Mouse (Mus musculus): Measurements from ENCODE around the gene Frmd4a. TPM values are rescaled to one million over a fixed set of nuclear protein-coding genes. Genes with fewer than 3 reads are reported as not detected.

The Frmd4a gene
- total RNA-seq, 2 experiments from 2014 or later: 79.2 to 169 TPM

DNA sequence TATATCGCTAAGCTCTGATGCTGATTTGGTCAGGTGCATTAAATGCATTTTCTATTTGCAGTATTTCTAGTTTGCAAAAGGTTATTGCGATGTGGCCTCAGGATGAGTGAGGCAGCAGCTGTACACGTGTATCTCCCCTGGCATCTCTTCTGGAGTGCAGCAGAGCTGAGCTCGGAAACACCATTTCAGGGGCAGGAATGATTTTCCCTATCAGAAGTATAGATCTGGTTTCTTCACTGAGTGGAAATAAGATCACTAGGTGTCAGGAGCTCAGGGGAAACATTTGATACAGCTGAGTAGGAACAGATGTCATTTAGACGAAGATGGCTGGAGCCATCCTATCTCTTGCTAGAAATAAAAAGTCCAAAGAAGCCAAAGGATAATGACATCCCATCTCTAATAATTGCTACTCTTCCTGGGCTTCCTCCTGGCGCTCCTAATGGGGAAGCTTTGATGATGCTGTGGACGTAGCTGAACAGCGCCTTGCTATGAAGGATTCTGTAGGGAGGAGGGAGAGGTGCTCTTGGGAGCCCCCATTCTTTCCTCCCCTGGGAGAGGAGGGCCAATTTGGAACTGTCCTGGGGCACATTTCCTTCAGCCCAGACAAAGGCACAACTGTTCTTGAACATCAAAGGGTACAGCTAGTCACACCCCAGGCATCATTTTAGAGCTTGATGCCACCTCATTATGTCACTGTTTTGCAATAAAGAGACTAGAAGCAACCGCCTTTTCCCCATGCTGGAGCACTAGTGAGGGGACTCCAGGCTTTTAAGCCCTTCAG lies 102.4 kb downstream of the Frmd4a start:
- no peak for ATAC-seq (replicated peaks; ENCODE audit: low FRiP score, poor library complexity, severe bottlenecking)

- no peak for ATAC-seq (replicated peaks; ENCODE audit: low FRiP score, poor library complexity, severe bottlenecking)
Measured at GRCm38 (mm10) chr2:4131216-4131615, 113.7 kb downstream of the Frmd4a start.

DNA sequence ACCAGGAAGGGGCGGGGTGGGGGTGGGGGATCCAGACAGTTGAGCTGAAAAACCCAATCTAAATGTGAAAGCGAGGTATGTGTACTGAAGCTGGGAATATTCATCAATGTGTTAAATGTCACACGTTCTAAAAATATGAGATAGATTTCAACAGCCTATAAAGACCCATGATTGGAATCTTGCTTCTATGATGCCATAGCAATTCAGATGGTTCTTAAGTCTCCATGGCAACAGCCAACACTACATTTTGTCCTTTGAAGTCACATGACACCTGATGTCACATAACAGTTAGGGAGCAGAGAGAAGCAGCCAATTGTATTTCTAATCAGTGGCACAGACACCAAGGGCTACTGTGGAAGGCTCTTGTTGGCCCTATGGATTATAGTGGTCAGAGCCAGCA lies 120.0 kb downstream of the Frmd4a start:
- ATAC-seq (replicated peaks; ENCODE audit: low FRiP score, poor library complexity, severe bottlenecking): no peak

DNA sequence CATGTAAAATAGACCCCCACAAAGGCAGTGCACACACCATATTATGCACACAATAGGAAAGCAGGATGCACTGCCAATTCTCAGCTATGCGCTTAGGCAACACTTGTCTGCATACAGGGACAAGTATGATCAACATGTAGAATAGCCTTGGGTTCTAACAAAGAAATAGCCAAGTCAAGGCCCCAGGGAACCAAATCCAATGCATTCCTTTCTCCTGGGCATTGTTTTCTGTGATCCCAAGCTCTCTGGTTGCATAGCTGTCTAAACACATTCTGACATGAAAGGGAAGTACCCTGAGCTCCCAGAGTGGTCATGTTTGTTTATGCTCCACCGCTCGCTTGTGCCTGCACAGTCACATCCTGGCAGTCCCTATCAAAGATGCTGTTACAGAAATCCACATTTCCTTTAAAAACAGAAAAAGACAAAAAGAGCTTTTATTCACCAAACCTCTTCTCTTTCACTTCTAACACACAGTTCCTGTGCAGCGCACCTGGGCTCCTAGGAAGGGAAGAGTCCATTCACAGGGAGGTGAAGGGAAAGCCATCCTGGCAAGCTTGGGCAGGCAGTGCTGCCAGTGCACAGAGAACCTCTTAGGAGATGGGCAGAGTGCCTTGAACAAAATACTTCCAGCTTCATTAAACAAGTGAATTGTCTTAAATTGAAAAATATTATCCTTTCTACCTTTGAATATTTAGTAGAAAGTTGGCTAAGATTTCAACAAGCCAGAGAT lies 124.9 kb downstream of the Frmd4a start:
- ATAC-seq (replicated peaks; ENCODE audit: low FRiP score, poor library complexity, severe bottlenecking): no peak

DNA sequence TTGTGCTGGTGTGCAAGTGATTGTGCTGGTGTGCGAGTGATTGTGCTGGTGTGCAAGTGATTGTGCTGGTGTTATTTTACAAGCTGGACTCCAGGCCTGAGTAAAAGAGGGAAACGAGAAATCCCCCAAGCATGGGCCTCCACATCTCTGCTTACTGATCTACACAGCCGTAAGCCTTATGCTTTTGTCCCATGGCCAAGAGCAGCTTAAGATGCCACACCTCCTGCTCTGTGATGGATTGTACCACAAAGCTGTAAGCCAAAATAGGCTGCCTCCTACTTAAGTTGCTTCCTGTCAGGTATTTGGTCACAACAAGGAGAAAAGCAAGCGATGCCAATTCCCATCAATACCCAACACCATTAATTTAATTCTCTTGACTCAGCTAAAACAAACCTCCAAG lies 126.9 kb downstream of the Frmd4a start:
- no peak for ATAC-seq (replicated peaks; ENCODE audit: low FRiP score, poor library complexity, severe bottlenecking)

GRCm38 (mm10) chr2:4152521-4153040 lies 135.1 kb downstream of the Frmd4a start:
- no peak for ATAC-seq (replicated peaks; ENCODE audit: low FRiP score, poor library complexity, severe bottlenecking)

DNA sequence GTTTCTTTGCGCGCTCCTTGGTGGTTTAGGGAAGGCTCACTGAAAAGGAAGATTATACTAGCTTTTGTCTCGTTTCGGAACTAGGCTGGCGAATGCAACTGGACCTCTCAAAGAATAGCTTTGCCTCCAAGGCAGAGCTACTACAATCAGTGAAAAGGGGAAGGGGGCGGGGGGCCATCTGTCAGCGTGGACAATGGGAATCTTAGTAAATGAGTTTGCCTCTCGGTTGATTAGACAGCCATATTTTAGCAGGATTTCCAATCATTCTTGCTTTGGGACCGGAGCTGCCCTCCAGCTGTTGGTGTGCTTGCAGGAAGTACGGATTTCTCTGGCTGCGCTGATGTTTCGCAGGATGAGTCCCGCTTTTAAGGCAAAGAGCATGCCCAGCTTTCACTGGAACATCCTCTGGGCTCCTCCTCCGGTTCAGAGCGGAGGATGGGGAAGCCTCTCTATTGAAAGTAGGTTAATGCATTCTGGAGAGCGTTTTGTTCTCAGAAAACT lies 135.7 kb downstream of the Frmd4a start:
- ATAC-seq (replicated peaks; ENCODE audit: low FRiP score, poor library complexity, severe bottlenecking): no peak

- no peak for ATAC-seq (replicated peaks; ENCODE audit: low FRiP score, poor library complexity, severe bottlenecking)
Measured at GRCm38 (mm10) chr2:4154036-4154653, 136.6 kb downstream of the Frmd4a start.

DNA sequence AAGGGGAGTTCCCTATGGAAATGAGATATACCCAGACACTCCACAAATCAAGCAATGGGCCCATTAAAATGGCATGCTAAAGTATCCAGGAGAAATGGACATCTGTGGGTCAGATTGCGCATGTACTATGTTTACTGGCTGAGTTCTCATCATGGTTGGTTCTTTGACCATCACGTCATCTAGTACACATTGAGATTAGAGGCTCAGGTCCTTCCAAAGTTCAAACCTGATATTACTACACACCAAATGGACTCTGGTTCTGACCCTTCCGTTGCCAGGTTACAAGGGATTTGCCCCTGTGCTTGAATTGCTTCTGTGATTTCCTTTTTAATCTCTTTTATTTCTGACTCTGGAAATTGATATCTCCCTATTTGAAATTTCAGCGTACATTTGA lies 137.1 kb downstream of the Frmd4a start:
- no peak for ATAC-seq (replicated peaks; ENCODE audit: low FRiP score, poor library complexity, severe bottlenecking)

GRCm38 (mm10) chr2:4155406-4155805 lies 137.9 kb downstream of the Frmd4a start:
- ATAC-seq (replicated peaks; ENCODE audit: low FRiP score, poor library complexity, severe bottlenecking): no peak

DNA sequence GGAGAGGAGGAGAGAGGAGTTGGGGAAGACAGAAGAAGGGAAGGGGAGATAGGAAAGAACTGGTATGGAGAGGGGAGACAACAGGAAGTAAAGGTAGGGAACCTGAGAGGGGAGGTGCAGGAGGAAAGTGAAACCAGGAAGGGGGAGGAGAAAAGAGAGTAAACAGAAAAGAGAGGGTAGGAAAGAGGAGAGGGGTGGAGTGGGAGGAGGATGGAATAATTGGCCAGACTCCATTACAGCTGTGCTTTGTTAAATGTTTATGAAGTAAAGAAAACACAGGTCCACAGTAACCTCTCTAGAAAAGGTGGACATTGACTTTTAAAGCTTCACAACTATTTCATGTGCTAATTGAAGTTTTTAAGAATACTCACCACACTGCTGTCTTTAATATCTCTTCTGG lies 139.0 kb downstream of the Frmd4a start:
- ATAC-seq (replicated peaks; ENCODE audit: low FRiP score, poor library complexity, severe bottlenecking): no peak

GRCm38 (mm10) chr2:4157396-4157795 lies 139.9 kb downstream of the Frmd4a start:
- ATAC-seq (replicated peaks; ENCODE audit: low FRiP score, poor library complexity, severe bottlenecking): no peak

GRCm38 (mm10) chr2:4159574-4160203 lies 142.2 kb downstream of the Frmd4a start:
- no peak for ATAC-seq (replicated peaks; ENCODE audit: low FRiP score, poor library complexity, severe bottlenecking)

GRCm38 (mm10) chr2:4166191-4166590 lies 148.7 kb downstream of the Frmd4a start:
- ATAC-seq (replicated peaks; ENCODE audit: low FRiP score, poor library complexity, severe bottlenecking): no peak

- no peak for ATAC-seq (replicated peaks; ENCODE audit: low FRiP score, poor library complexity, severe bottlenecking)
Measured at GRCm38 (mm10) chr2:4167131-4167530, 149.6 kb downstream of the Frmd4a start.

GRCm38 (mm10) chr2:4169726-4170125 lies 152.2 kb downstream of the Frmd4a start:
- ATAC-seq (replicated peaks; ENCODE audit: low FRiP score, poor library complexity, severe bottlenecking): no peak

- ATAC-seq (replicated peaks; ENCODE audit: low FRiP score, poor library complexity, severe bottlenecking): no peak
Measured at GRCm38 (mm10) chr2:4170189-4170588, 152.7 kb downstream of the Frmd4a start.

- no peak for ATAC-seq (replicated peaks; ENCODE audit: low FRiP score, poor library complexity, severe bottlenecking)
Measured at GRCm38 (mm10) chr2:4184991-4185390, 167.5 kb downstream of the Frmd4a start.

- ATAC-seq (replicated peaks; ENCODE audit: low FRiP score, poor library complexity, severe bottlenecking): no peak
Measured at GRCm38 (mm10) chr2:4187521-4187920, 170.0 kb downstream of the Frmd4a start.

DNA sequence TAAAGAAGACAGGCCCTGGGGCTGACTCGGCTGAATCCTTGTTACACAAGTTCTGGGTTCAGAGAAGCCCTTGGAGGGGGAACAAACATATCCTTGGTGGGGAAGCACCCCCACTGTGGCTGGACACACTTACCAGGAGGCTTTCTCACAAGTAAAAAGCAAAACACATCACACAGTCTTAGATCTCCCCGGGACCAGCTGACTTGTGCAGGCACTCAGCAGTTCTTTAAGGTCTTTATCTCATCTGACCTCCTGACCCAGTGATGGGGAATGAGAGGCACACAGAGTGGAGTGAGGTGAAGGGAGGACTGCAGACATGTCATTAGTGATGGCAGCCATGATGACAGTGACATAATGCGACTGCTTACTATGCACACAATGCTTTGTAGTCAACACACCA lies 170.8 kb downstream of the Frmd4a start:
- ATAC-seq (replicated peaks; ENCODE audit: low FRiP score, poor library complexity, severe bottlenecking): no peak

Data from erythroid progenitor cell, adult 5-6 weeks (primary cell).